Mouse (Mus musculus): ENCODE results near the gene Upp2. TPM values are rescaled to one million over a fixed set of nuclear protein-coding genes. Genes with fewer than 3 reads are reported as not detected.

Gene Upp2
- polyA plus RNA-seq, 1 experiment: 3.5 TPM

- Histone ChIP-seq H3K4me3 (ENCODE audit: insufficient read depth, low read length) (no peak overlapping the region), H3K4me1 (ENCODE audit: control insufficient read depth, insufficient read depth, low read length) (no peaks in the 10 kb centered on the region), H3K27ac (ENCODE audit: insufficient read depth, low read depth, low read length) (no peak overlapping the region)
- TF ChIP-seq POLR2A (IDR thresholded peaks at IDR 0.05; ENCODE audit: borderline replicate concordance, low read depth, low read length): no peak
- TF ChIP-seq CTCF (IDR thresholded peaks at IDR 0.05; ENCODE audit: low read depth, low read length): no peak
Observed at GRCm38 (mm10) chr2:58717898-58718297, 150.8 kb downstream of the Upp2 start.

GRCm38 (mm10) chr2:58737192-58737820, 170.2 kb downstream of the Upp2 start:
- TF ChIP-seq CTCF (IDR thresholded peaks at IDR 0.05; ENCODE audit: low read depth, low read length) (no peak), POLR2A (IDR thresholded peaks at IDR 0.05; ENCODE audit: borderline replicate concordance, low read depth, low read length) (no peak)
- Histone ChIP-seq H3K4me1 (ENCODE audit: control insufficient read depth, insufficient read depth, low read length) (peaks cover 2% of the 10 kb centered on the region), H3K27ac (ENCODE audit: insufficient read depth, low read depth, low read length) (no peak overlapping the region), H3K4me3 (ENCODE audit: insufficient read depth, low read length) (no peak overlapping the region)

GRCm38 (mm10) chr2:58741213-58741612, 174.1 kb downstream of the Upp2 start:
- Histone ChIP-seq H3K27ac (ENCODE audit: insufficient read depth, low read depth, low read length) (no peak overlapping the region), H3K4me3 (ENCODE audit: insufficient read depth, low read length) (no peak overlapping the region), H3K4me1 (ENCODE audit: control insufficient read depth, insufficient read depth, low read length) (no peaks in the 10 kb centered on the region)
- no peak for TF ChIP-seq CTCF (IDR thresholded peaks at IDR 0.05; ENCODE audit: low read depth, low read length)
- TF ChIP-seq POLR2A (IDR thresholded peaks at IDR 0.05; ENCODE audit: borderline replicate concordance, low read depth, low read length): no peak

GRCm38 (mm10) chr2:58742026-58742425, 174.9 kb downstream of the Upp2 start:
- TF ChIP-seq POLR2A (IDR thresholded peaks at IDR 0.05; ENCODE audit: borderline replicate concordance, low read depth, low read length): no peak
- no peak for TF ChIP-seq CTCF (IDR thresholded peaks at IDR 0.05; ENCODE audit: low read depth, low read length)

GRCm38 (mm10) chr2:58743446-58743845, 176.3 kb downstream of the Upp2 start:
- Histone ChIP-seq H3K4me1 (ENCODE audit: control insufficient read depth, insufficient read depth, low read length) (no peaks in the 10 kb centered on the region), H3K27ac (ENCODE audit: insufficient read depth, low read depth, low read length) (no peak overlapping the region), H3K4me3 (ENCODE audit: insufficient read depth, low read length) (no peak overlapping the region)
- TF ChIP-seq CTCF (IDR thresholded peaks at IDR 0.05; ENCODE audit: low read depth, low read length): no peak
- TF ChIP-seq POLR2A (IDR thresholded peaks at IDR 0.05; ENCODE audit: borderline replicate concordance, low read depth, low read length): no peak

More at GRCm38 (mm10) chr2:58742026-58742425, 174.9 kb downstream of the Upp2 start:
- no peak overlapping the region for H3K4me3 ChIP-seq (ENCODE audit: insufficient read depth, low read length)
- no peak overlapping the region for H3K27ac ChIP-seq (ENCODE audit: insufficient read depth, low read depth, low read length)
- H3K4me1 ChIP-seq (ENCODE audit: control insufficient read depth, insufficient read depth, low read length): no peaks in the 10 kb centered on the region

GRCm38 (mm10) chr2:58747483-58748229, 180.6 kb downstream of the Upp2 start:
- no peak overlapping the region for H3K4me3 ChIP-seq (ENCODE audit: insufficient read depth, low read length)
- no peak overlapping the region for H3K27ac ChIP-seq (ENCODE audit: insufficient read depth, low read depth, low read length)
- H3K4me1 ChIP-seq (ENCODE audit: control insufficient read depth, insufficient read depth, low read length): no peaks in the 10 kb centered on the region
- no peak for TF ChIP-seq POLR2A (IDR thresholded peaks at IDR 0.05; ENCODE audit: borderline replicate concordance, low read depth, low read length)
- no peak for TF ChIP-seq CTCF (IDR thresholded peaks at IDR 0.05; ENCODE audit: low read depth, low read length)

GRCm38 (mm10) chr2:58748296-58748695, 181.2 kb downstream of the Upp2 start:
- Histone ChIP-seq H3K4me1 (ENCODE audit: control insufficient read depth, insufficient read depth, low read length) (no peaks in the 10 kb centered on the region), H3K4me3 (ENCODE audit: insufficient read depth, low read length) (no peak overlapping the region), H3K27ac (ENCODE audit: insufficient read depth, low read depth, low read length) (no peak overlapping the region)
- TF ChIP-seq CTCF (IDR thresholded peaks at IDR 0.05; ENCODE audit: low read depth, low read length): no peak
- no peak for TF ChIP-seq POLR2A (IDR thresholded peaks at IDR 0.05; ENCODE audit: borderline replicate concordance, low read depth, low read length)

GRCm38 (mm10) chr2:58752891-58753290, 185.8 kb downstream of the Upp2 start:
- H3K27ac ChIP-seq (ENCODE audit: insufficient read depth, low read depth, low read length): no peak overlapping the region
- TF ChIP-seq POLR2A (IDR thresholded peaks at IDR 0.05; ENCODE audit: borderline replicate concordance, low read depth, low read length) (no peak), CTCF (IDR thresholded peaks at IDR 0.05; ENCODE audit: low read depth, low read length) (no peak)
- no peaks in the 10 kb centered on the region for H3K4me1 ChIP-seq (ENCODE audit: control insufficient read depth, insufficient read depth, low read length)
- H3K4me3 ChIP-seq (ENCODE audit: insufficient read depth, low read length): no peak overlapping the region

GRCm38 (mm10) chr2:58754736-58755135, 187.6 kb downstream of the Upp2 start:
- Histone ChIP-seq H3K4me3 (ENCODE audit: insufficient read depth, low read length) (no peak overlapping the region), H3K4me1 (ENCODE audit: control insufficient read depth, insufficient read depth, low read length) (no peaks in the 10 kb centered on the region), H3K27ac (ENCODE audit: insufficient read depth, low read depth, low read length) (no peak overlapping the region)
- TF ChIP-seq POLR2A (IDR thresholded peaks at IDR 0.05; ENCODE audit: borderline replicate concordance, low read depth, low read length): no peak
- no peak for TF ChIP-seq CTCF (IDR thresholded peaks at IDR 0.05; ENCODE audit: low read depth, low read length)

- TF ChIP-seq POLR2A (IDR thresholded peaks at IDR 0.05; ENCODE audit: borderline replicate concordance, low read depth, low read length) (no peak), CTCF (IDR thresholded peaks at IDR 0.05; ENCODE audit: low read depth, low read length) (no peak)
Observed at GRCm38 (mm10) chr2:58758081-58758480, 191.0 kb downstream of the Upp2 start.

More at GRCm38 (mm10) chr2:58758081-58758480, 191.0 kb downstream of the Upp2 start:
- Histone ChIP-seq H3K4me1 (ENCODE audit: control insufficient read depth, insufficient read depth, low read length) (no peaks in the 10 kb centered on the region), H3K4me3 (ENCODE audit: insufficient read depth, low read length) (no peak overlapping the region), H3K27ac (ENCODE audit: insufficient read depth, low read depth, low read length) (no peak overlapping the region)

All from bone marrow macrophage, adult 2 months (primary cell).